In the genomic region with DNA sequence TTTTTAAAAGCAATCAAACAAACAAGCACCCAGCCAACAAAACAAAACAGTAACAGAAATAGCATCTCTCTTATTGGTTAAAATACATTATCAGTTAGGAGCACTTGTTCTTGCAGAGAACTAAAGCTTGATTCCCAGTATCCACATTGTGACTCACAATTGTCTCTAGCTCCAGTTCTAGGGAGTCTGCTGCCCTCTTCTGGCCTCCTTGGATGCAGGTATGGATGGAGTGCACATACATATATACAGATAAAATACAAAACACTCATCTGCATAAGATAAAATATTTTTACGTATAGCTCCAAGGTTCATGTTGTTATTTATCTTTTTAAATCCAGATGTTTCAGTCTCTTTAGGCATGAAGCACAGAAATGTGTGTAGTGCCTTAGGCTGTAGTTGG, we compare ENCODE assay signal across 22 mouse cellular contexts. TPM values are rescaled to one million over a fixed set of nuclear protein-coding genes. Genes with fewer than 3 reads are reported as not detected.
A peak's percentile ranks its signal among the peaks of the same experiment; 100 is the strongest.
DNase-seq lines count a peak whose midpoint lies in the region; ATAC-seq and TF ChIP-seq lines count a peak whose summit lies in the region.
"Had no signal": no experiment of that assay in that cellular context is flagged by ENCODE, and none has a peak within 500 bp of the region (broad histone marks: within the 10 kb centered on the region; RNA-seq: fewer than 3 reads in every experiment).

No protein-coding gene starts in this region.

- H3K4me2 ChIP-seq in heart, embryonic 12.5 days, result no peak overlapping the region
- H3K4me2 ChIP-seq: limb, embryonic 13.5 days; neural tube, embryonic 15.5 days; stomach, embryonic 15.5 days had no signal

- H3K36me3 ChIP-seq in heart, embryonic 12.5 days, result no peaks in the 10 kb centered on the region
- no peaks in the 10 kb centered on the region for H3K36me3 ChIP-seq in E14TG2a.4 (ENCODE audit: insufficient read depth, low read length)
- H3K36me3 ChIP-seq: embryonic facial prominence, embryonic 10.5 days; G1E; limb, embryonic 13.5 days; neural tube, embryonic 15.5 days; stomach, embryonic 15.5 days had no signal

- WGBS in heart, embryonic 12.5 days, result 86% methylated on average over 1 of the region's 1 CpGs

- no peak for DNase-seq in heart, adult 9 months (ENCODE audit: low spot score in 2 of 2)
- DNase-seq in left cerebral cortex, adult 2 months (ENCODE audit: extremely low spot score in 1 of 2, low spot score in 2 of 2), result no peak
- DNase-seq in left cerebral cortex, adult 9 months (ENCODE audit: low spot score in 2 of 2), result no peak
- DNase-seq in c-Kit-positive CD71-positive TER-119-positive erythroid progenitor cells, embryonic 14.5 days (ENCODE audit: low spot score), result peak; percentile 34
- DNase-seq: cerebellum, postnatal 14 days; forebrain, postnatal 0 days had no signal

- no peaks in the 10 kb centered on the region for H3K27me3 ChIP-seq in heart, embryonic 12.5 days (replicated peaks)
- no peaks in the 10 kb centered on the region for H3K27me3 ChIP-seq in E14TG2a.4 (ENCODE audit: insufficient read depth, low read length)
- H3K27me3 ChIP-seq: limb, embryonic 13.5 days; neural tube, embryonic 15.5 days; stomach, embryonic 15.5 days had no signal

- intact Hi-C loops in left cerebral cortex, adult 2 months (cut with DNase I), result loop anchor here (2.0 kb wide), 3 partner anchors 28 to 86 kb away; a partner anchor contains a TSS

- peaks cover 30% of the 10 kb centered on the region for H3K4me1 ChIP-seq in heart, embryonic 12.5 days (replicated peaks)
- peaks cover 22% of the 10 kb centered on the region for H3K4me1 ChIP-seq in E14TG2a.4 (replicated peaks; ENCODE audit: low read depth, low read length)
- H3K4me1 ChIP-seq: embryonic facial prominence, embryonic 10.5 days; limb, embryonic 13.5 days; neural tube, embryonic 15.5 days; stomach, embryonic 15.5 days had no signal

- peak; percentile 38 for TF ChIP-seq CTCF in left cerebral cortex, adult 2 months (IDR thresholded peaks at IDR 0.05)
- peak; percentile 44 for TF ChIP-seq CTCF in E14TG2a.4 (conservative IDR thresholded peaks at IDR 0.05; ENCODE audit: low read length)

- no peak overlapping the region for H3K9ac ChIP-seq in heart, embryonic 12.5 days
- H3K9ac ChIP-seq: forebrain, postnatal 0 days; limb, embryonic 13.5 days; neural tube, embryonic 15.5 days; stomach, embryonic 15.5 days had no signal

- no peak for ATAC-seq in heart, embryonic 12.5 days (ENCODE audit: insufficient number of reproducible peaks, low FRiP score)
- ATAC-seq in monocyte, adult 5-6 weeks (replicated peaks; ENCODE audit: insufficient number of reproducible peaks, low FRiP score, low TSS enrichment, poor library complexity, severe bottlenecking), result no peak
- ATAC-seq: activated CD4-positive, CD25-positive, alpha-beta regulatory T cell, adult 4 months; forebrain, postnatal 0 days; hindbrain, embryonic 16.5 days had no signal

- no peak overlapping the region for H3K4me3 ChIP-seq in heart, embryonic 12.5 days
- H3K4me3 ChIP-seq in left cerebral cortex, adult 2 months, result no peak overlapping the region
- H3K4me3 ChIP-seq in E14TG2a.4 (replicated peaks; ENCODE audit: low read length), result no peak overlapping the region
- H3K4me3 ChIP-seq: embryonic facial prominence, embryonic 10.5 days; erythroblast, embryonic 14.5 days; limb, embryonic 13.5 days; neural tube, embryonic 15.5 days; stomach, embryonic 15.5 days had no signal

- no peaks in the 10 kb centered on the region for H3K9me3 ChIP-seq in heart, embryonic 12.5 days (replicated peaks)
- no peaks in the 10 kb centered on the region for H3K9me3 ChIP-seq in E14TG2a.4 (ENCODE audit: low read length)
- H3K9me3 ChIP-seq: embryonic facial prominence, embryonic 10.5 days; G1E; limb, embryonic 13.5 days; neural tube, embryonic 15.5 days; stomach, embryonic 15.5 days had no signal

- H3K27ac ChIP-seq in heart, embryonic 12.5 days (ENCODE audit: poor library complexity, severe bottlenecking), result peak overlapping the region; percentile 73; the same call in 1 of the 2 replicates
- peak overlapping the region; percentile 69 for H3K27ac ChIP-seq in left cerebral cortex, adult 2 months
- H3K27ac ChIP-seq: embryonic facial prominence, embryonic 10.5 days; limb, embryonic 13.5 days; neural tube, embryonic 15.5 days; stomach, embryonic 15.5 days had no signal

RNA-seq across cellular contexts. Expression of a gene that starts 47.4 kb away (rescaled TPM):
- polyA plus RNA-seq in heart, embryonic 12.5 days (2016; fragmentation: Nextera tagmentation; extraction: Ambion mirVana), result 6.3 and 7.2 TPM in 2 replicates
- total RNA-seq in left cerebral cortex, adult 2 months (2021), result 1 to 10 TPM; 3.0 to 3.2 TPM
- total RNA-seq in monocyte, adult 5-6 weeks (2017), result 0.19 TPM in 1 of 3 replicates, not detected in the others
- total RNA-seq: G1E had no signal
- polyA plus RNA-seq: embryonic facial prominence, embryonic 10.5 days; erythroblast, embryonic 14.5 days; G1E; kidney, embryonic 14.5 days had no signal

RNA-seq across cellular contexts. Expression of a gene that starts 56.9 kb away (rescaled TPM):
- polyA plus RNA-seq in heart, embryonic 12.5 days (2016; fragmentation: Nextera tagmentation; extraction: Ambion mirVana), result not detected in 2 replicates
- total RNA-seq in left cerebral cortex, adult 2 months (2021), result 1 to 10 TPM; 3.3 to 3.4 TPM
- not detected in 3 replicates for total RNA-seq in monocyte, adult 5-6 weeks (2017)
- total RNA-seq: adrenal gland, postnatal 25 days; G1E; heart, postnatal 14 days had no signal
- polyA plus RNA-seq: activated CD4-positive, CD25-positive, alpha-beta regulatory T cell, adult 4 months; C2C12; erythroblast, embryonic 14.5 days; G1E; kidney, embryonic 14.5 days; lung, embryonic 16.5 days had no signal
